Mouse (Mus musculus) neural tube, embryonic 11.5 days (tissue): ENCODE data around the gene Ppp1r10. TPM values are rescaled to one million over a fixed set of nuclear protein-coding genes. Genes with fewer than 3 reads are reported as not detected.
A peak's percentile ranks its signal among the peaks of the same experiment; 100 is the strongest.
"Not testable (repeated sequence)": the region's sequence is repeated elsewhere in the genome, so short reads cannot be mapped to it uniquely, and the experiment has no call there.

Experiments used
- ATAC-seq: fragments of 200-750 bp; cut with Nextera tagmentation; 2 replicates; pipeline ENCODE4 v1.8.0; 2017; ENCODE audit warnings: moderate number of reproducible peaks, mild to moderate bottlenecking, moderate TSS enrichment, moderate library complexity; ENCODE audit not compliant: insufficient read depth, low FRiP score, low TSS enrichment
- DNase-seq: peaks from one replicate; pipeline ENCODE4 v3.0.0-alpha.2; 2015; ENCODE audit warnings: low spot score
- H3K27ac ChIP-seq: fragments of 300-500 bp; sonication (generic); 2 replicates; pipeline ENCODE4 v1.5.1; 2014; ENCODE audit warnings: low read depth, mild to moderate bottlenecking, low read length
- H3K27me3 ChIP-seq: fragments of 300-500 bp; sonication (generic); 2 replicates; pipeline ENCODE4 v1.6.1; 2014; ENCODE audit warnings: mild to moderate bottlenecking, low read length, mixed read lengths; ENCODE audit not compliant: control insufficient read depth, insufficient read depth
- H3K36me3 ChIP-seq: fragments of 300-500 bp; sonication (generic); 2 replicates; pipeline ENCODE4 v1.6.1; 2014; ENCODE audit warnings: mild to moderate bottlenecking, low read length, moderate library complexity, mixed read lengths; ENCODE audit not compliant: control insufficient read depth, insufficient read depth
- H3K4me1 ChIP-seq: fragments of 300-500 bp; sonication (generic); 2 replicates; pipeline ENCODE4 v1.6.1; 2014; ENCODE audit warnings: low read length, mixed read lengths; ENCODE audit not compliant: control insufficient read depth, insufficient read depth
- H3K4me2 ChIP-seq: fragments of 300-500 bp; sonication (generic); 2 replicates; pipeline ENCODE4 v1.6.1; 2014; ENCODE audit warnings: low read depth, mild to moderate bottlenecking, moderate library complexity
- H3K4me3 ChIP-seq: fragments of 300-500 bp; sonication (generic); 2 replicates; pipeline ENCODE4 v1.5.1; 2014; ENCODE audit warnings: low read depth, low read length
- H3K9ac ChIP-seq: fragments of 300-500 bp; sonication (generic); 2 replicates; pipeline ENCODE4 v1.6.1; 2014; ENCODE audit warnings: mild to moderate bottlenecking, low read length
- H3K9me3 ChIP-seq: fragments of 300-500 bp; sonication (generic); 2 replicates; pipeline ENCODE4 v1.6.1; 2016; ENCODE audit warnings: low read length; ENCODE audit not compliant: control insufficient read depth
- WGBS: fragments of 180-500 bp; shearing (Covaris S2); extraction: QIAGEN DNeasy Blood & Tissue Kit; methylation state at CpG from one replicate; pipeline ENCODE4 v1.1.7; 2014; 5-methylcytosine and 5-hydroxymethylcytosine counted together
- polyA plus RNA-seq: library from polyadenylated mRNA; unstranded; fragments of >200 nt; fragmentation: Nextera tagmentation; extraction: Ambion mirVana; gene quantifications from 2 replicates; pipeline ENCODE4 v1.2.1, GENCODE M21; 2014

The Ppp1r10 gene
- polyA plus RNA-seq, 1 experiment from 2014 or later, result 49.3 TPM

DNA sequence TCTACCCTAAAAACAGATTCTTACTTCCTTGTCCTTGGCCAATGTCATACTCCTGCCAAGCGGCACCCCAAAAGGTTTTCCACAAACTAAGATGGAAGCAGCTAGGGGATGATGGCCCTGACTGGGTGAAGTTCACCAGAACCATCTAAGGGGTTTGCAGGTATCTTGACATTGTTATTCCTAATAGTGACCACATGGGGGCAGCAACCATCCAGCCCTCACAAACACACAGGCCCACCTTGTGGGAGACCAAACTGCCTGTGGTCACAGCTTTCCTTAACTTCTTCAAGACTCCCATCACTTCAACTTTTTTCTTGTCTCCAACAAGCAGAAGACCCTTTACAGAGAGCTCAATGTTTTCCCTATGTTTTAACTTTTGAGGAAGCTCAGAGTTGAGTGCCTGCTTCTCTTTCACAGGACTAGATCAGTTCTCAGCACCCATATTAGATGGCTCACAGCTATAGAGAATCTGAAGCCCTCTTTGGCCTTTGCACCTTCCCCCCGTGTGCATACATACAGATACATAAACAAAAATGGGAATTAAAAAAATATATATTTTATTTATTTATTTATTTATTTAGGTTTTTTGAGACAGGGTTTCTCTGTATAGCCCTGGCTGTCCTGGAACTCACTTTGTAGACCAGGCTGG, 21.6 kb downstream of the Ppp1r10 start:
- Histone ChIP-seq H3K4me2 (no peak overlapping the region), H3K27ac (no peak overlapping the region), H3K27me3 (no peaks in the 10 kb centered on the region), H3K9me3 (no peaks in the 10 kb centered on the region), H3K36me3 (no peaks in the 10 kb centered on the region), H3K4me1 (no peaks in the 10 kb centered on the region), H3K9ac (no peak overlapping the region), H3K4me3 (no peak overlapping the region)
- DNase-seq, result peak; percentile 57
- WGBS, result 42% methylated on average over 2 of the region's 2 CpGs
- ATAC-seq, result peak; percentile 61; the same call in 1 of the 2 replicates

DNA sequence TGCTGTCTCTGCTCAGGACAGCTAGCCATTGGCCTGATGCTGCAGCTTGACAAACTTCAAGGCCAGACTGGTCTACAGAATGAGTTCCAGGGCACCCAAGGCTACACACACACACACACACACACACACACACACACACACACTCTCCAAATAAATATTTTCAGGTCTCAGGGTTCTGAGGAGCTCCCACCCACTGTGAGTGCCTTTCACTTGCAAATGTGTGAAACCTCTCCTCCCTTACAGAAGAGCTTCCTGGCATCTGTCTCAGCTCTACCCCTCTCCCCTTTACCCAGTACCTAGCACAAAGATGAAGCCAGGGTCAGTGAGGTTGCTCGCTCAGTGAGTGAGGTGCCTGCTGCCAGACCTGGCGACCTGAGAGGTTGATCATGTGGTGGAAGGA, 22.9 kb downstream of the Ppp1r10 start:
- Histone ChIP-seq H3K9ac (no peak overlapping the region), H3K4me1 (no peaks in the 10 kb centered on the region), H3K9me3 (no peaks in the 10 kb centered on the region), H3K27me3 (no peaks in the 10 kb centered on the region), H3K4me2 (no peak overlapping the region), H3K27ac (no peak overlapping the region), H3K36me3 (no peaks in the 10 kb centered on the region), H3K4me3 (no peak overlapping the region)
- no peak for DNase-seq
- 50% methylated on average over 2 of the region's 2 CpGs for WGBS
- no peak for ATAC-seq

DNA sequence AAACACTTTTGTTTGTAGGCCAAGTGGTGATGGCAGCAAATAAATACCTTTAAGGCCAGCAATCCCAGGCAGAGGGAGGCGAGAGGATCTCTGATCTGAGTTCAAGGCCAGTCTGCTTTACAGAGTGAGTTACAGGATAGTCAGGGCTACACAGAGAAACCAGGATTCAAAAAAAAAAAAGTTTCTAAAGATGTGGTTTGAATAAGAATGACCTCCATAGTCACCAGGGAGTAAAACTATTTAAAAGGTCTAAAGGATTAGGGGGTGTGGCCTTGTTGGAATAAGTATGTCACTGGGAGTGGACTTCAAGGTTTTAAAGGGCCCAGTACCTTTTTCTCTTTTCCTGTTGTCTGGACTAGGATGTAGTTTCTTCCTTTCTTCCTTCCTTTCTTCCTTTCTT, 23.7 kb downstream of the Ppp1r10 start:
- H3K4me3 ChIP-seq, result no peak overlapping the region
- 59% methylated on average over 1 of the region's 1 CpGs for WGBS
- ATAC-seq, result no peak

DNA sequence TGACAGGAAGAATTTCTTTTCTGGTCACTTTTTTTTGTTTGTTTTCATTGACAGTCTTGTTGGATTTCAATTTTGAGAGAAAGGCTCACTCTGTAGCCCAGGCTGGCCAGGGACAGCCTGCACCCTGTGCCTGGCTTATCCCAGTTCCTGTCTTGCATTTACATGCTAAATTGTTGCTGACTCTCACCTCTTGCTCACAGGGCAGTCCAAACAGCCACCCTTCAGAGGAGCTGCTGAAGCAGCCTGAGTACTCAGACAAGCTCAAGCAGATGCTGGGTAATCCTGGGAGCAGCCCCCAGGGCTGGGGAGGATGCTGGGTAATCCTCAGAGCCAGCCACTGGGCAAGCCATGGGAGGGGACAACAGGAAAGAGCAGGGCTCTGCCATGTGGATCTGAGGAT, 34.7 kb downstream of the Ppp1r10 start:
- not testable (repeated sequence) for H3K27me3 ChIP-seq, H3K4me2 ChIP-seq, H3K9me3 ChIP-seq, H3K9ac ChIP-seq, ATAC-seq, H3K27ac ChIP-seq, H3K4me1 ChIP-seq, H3K36me3 ChIP-seq, H3K4me3 ChIP-seq, DNase-seq

More for the DNA sequence above, 23.7 kb downstream of the Ppp1r10 start:
- Histone ChIP-seq H3K36me3 (no peaks in the 10 kb centered on the region), H3K27me3 (no peaks in the 10 kb centered on the region), H3K27ac (no peak overlapping the region), H3K9ac (no peak overlapping the region), H3K4me1 (no peaks in the 10 kb centered on the region), H3K4me2 (no peak overlapping the region), H3K9me3 (no peaks in the 10 kb centered on the region)
- DNase-seq, result no peak

DNA sequence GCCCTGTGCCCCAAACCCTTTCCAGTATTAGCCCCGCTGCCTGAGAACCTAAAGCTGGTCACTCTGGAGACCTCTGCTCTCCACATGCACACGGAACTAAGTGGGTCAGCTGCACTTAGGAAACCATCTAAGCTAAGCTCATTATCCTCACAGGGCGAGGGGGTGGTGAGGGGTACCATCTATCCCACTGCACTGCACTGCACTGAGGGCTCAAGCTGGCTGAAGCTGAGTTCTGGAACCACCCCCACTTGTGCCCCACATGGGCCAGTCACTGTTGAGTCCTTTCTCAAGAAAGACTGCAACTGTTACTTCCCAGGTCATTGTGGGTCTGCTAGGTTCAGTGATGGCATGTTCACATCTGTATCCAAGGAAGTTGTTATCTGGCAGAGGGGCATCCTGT, 36.3 kb downstream of the Ppp1r10 start:
- not testable (repeated sequence) for H3K4me1 ChIP-seq, H3K9me3 ChIP-seq, H3K27ac ChIP-seq, H3K27me3 ChIP-seq, H3K36me3 ChIP-seq, DNase-seq, H3K4me2 ChIP-seq, H3K4me3 ChIP-seq, ATAC-seq, H3K9ac ChIP-seq
- WGBS, result 83% methylated on average over 2 of the region's 3 CpGs

DNA sequence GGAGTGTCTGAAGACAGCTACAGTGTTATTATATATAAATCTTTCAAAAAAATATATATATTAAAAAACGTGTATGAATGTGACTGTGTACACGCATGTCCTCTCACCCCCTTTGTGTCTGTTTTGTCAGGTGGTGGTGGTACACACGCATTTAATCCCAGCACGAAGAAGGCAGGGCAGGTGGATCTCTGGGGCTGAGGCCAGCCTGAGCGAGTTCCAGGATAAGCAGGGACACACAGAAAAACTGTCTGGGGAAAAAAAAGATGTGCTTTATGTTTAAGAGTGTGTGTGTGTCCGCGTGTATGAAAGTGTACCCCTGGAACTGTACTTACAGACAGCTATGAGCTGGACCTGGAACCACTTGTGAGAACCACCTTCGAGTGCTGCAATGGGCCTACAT, 38.4 kb downstream of the Ppp1r10 start:
- H3K4me1 ChIP-seq, result no peaks in the 10 kb centered on the region
- DNase-seq (no peak), ATAC-seq (no peak)
- peaks cover 23% of the 10 kb centered on the region for H3K36me3 ChIP-seq
- 80% methylated on average over 8 of the region's 8 CpGs for WGBS
- H3K27ac ChIP-seq, result no peak overlapping the region
- no peak overlapping the region for H3K4me3 ChIP-seq
- H3K4me2 ChIP-seq, result no peak overlapping the region
- H3K27me3 ChIP-seq, result no peaks in the 10 kb centered on the region
- no peak overlapping the region for H3K9ac ChIP-seq
- H3K9me3 ChIP-seq, result no peaks in the 10 kb centered on the region

DNA sequence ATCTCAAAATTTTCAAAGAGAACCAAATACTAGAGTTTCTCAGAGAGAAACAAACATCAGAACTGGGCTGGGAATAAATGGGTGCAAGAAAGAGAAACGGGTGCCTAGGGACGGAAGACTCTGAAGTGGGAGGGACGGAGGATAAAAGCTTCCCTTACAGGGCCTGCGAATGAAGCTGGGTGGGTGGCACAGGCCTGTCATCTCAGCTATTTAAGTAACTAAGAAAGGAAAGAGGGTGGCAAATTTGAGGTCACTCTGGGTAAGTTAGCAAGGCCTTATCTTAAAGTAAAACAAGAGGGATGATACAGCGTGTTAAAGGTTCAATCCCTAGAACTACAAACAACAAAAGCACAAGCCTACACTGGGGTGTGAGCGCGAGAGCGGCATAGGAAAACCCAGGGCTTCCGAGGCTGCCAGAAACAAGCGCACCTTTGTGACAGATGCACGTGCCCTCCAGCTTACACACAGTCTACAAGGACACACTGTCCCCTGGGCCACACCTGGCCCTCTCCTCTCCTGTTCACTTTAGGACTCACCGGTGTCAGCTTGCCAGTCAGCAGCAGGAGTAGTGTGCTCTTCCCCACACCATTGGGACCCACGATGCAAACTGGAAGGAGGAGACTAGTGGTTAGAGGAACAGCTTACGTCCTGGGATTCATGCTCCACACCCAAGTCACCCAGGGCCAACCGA, 42.4 kb downstream of the Ppp1r10 start:
- WGBS, result 97% methylated on average over 15 of the region's 15 CpGs
- ATAC-seq (no peak), DNase-seq (no peak)
- Histone ChIP-seq H3K27me3 (no peaks in the 10 kb centered on the region), H3K9me3 (no peaks in the 10 kb centered on the region), H3K4me2 (no peak overlapping the region), H3K27ac (no peak overlapping the region), H3K9ac (no peak overlapping the region), H3K36me3 (peaks cover 42% of the 10 kb centered on the region), H3K4me3 (no peak overlapping the region), H3K4me1 (no peaks in the 10 kb centered on the region)

DNA sequence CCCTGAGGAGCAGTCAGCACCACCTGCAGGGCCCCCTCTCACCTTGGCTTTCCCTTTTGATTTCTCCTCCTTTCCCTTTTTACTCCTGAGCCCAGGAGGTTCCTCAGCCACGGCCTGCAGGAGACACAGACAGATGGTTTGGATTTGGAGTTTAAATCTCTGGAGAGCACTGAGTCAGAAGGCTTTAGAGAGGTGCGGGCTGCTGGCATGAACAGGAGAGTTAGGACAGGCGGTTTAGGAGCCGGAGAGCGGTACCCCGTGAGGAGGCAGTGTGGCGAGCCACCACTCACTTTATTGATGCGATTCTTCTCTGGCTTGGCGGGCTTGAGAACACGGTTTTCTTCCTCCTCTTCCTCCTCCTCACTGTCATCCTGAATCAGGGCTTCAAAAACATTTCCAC, 47.0 kb downstream of the Ppp1r10 start:
- DNase-seq (no peak), ATAC-seq (no peak)
- Histone ChIP-seq H3K9ac (no peak overlapping the region), H3K27me3 (no peaks in the 10 kb centered on the region), H3K4me1 (no peaks in the 10 kb centered on the region), H3K27ac (no peak overlapping the region), H3K4me2 (no peak overlapping the region), H3K4me3 (no peak overlapping the region), H3K36me3 (peaks cover 31% of the 10 kb centered on the region), H3K9me3 (no peaks in the 10 kb centered on the region)
- WGBS, result 93% methylated on average over 10 of the region's 10 CpGs

DNA sequence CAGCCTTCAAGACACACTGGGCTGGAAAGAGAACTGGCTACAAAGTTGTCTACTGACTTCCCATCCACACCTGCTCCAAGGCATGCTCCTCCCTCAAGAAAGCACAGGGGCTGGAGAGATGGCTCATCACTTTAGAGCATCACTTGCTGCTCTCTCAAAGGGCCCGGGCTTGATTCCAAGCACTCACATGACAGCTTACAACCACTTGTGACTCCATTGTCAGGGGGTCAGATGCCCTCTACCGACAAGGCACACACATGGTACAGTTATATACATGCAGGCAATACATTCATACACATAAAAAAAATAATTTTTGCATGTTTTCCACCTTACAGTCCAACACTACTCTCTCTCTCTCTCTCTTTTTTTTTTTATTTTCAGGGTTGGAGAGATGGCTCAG, 51.4 kb downstream of the Ppp1r10 start:
- peaks cover 7% of the 10 kb centered on the region for H3K4me1 ChIP-seq
- H3K9ac ChIP-seq, result no peak overlapping the region

More for the DNA sequence above, 51.4 kb downstream of the Ppp1r10 start:
- Histone ChIP-seq H3K27ac (no peak overlapping the region), H3K9me3 (no peaks in the 10 kb centered on the region), H3K27me3 (no peaks in the 10 kb centered on the region), H3K4me3 (no peak overlapping the region), H3K4me2 (no peak overlapping the region), H3K36me3 (peaks cover 7% of the 10 kb centered on the region)
- ATAC-seq (no peak), DNase-seq (no peak)
- 92% methylated on average over 2 of the region's 2 CpGs for WGBS
